Mouse (Mus musculus): ENCODE results near the gene S100a14. TPM values are rescaled to one million over a fixed set of nuclear protein-coding genes. Genes with fewer than 3 reads are reported as not detected.

S100a14 gene
- polyA plus RNA-seq (2017; shearing (Covaris generic)), result not detected

DNA sequence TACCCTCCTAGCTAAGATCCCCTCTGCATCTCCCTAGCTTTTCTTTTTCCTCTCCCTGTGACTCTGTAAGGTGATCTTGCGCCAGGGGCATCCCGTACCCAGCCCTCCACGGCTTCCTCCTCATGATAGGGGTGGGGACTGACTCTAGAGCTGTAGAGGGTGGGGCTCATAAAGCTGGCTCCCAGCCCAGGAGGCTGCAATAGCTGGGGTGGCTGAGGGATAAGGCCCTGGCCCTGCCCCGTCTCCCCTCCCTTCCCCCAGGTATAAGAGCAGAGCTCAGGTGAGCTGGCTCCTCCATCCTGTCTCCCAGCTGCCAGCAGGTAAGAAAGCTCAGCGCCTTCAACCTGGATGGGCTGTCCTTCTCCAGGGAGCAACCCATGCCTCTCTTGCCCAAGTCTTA is at the start of gene S100a14:
S100a14 (plus strand) TSS at position 277 of the 400 bp plus-strand sequence.

DNA sequence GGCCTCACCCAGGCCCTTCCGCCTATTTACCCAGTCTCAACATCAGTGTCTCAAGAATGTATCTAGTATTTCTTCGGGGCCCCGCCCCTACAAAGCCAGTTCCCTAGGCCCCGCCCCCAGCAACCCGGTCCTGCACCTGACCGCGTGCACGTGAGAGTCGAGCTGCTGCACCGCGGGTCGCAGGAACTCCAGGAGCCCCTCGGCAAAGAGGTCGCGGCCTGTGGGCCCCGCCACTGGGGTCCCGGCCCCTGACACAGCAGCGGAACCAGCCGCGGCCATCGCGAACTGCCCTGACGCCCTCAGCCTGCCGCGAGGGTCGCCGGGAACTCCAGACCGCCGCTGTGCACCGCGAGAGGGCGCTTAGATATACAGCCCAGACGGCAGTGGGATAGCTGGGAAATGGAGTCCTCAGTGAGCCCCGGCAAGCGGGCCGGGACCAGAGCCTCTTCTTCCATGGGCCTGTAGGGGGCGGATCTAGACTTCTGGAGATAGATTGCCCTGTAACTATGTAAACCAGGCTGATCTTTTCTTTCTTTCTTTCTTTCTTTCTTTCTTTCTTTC is 35.9 kb upstream of the S100a14 start, which contains the start of gene Snapin:
Snapin (minus strand) TSS at position 338 of the 561 bp plus-strand sequence.

DNA sequence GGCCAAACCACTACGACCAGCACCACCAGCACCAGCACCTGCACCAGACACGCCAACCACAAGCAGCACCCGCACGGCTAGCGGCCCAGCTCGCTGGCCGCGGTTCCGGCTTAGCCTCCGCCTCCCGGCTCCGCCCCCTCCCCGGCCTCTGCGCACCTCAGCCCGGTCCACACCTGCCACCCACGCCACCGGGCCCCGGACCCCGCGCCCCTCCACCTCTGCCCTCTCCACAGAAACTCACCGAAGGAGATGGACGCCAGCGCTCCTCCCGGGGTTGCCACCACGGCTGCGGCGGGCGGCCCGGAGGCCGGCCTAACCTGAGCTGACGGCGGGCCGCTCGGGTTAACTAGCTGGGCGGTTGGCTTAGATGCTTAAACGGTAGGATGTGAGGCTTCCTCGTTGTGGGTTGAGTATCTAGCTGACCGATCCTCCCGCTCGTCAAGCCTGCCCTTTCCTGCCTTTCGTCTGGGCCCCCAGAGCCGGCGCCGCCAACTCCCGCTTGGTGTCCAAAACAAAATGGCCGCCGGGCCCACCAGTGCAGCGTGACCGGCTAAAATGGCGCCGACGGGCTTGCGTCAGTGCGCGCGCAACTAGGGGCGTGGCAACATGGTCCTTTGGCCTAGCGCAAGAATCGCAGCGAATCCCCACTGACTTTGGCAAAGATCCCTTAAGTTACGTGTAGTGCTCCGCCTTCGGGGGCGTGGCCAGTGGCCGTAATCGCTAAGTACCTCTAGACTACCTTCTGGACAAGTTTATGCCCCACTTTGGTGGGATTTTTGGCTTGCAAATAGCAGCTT is 17.5 kb upstream of the S100a14 start, which contains the start of gene Chtop:
Chtop (minus strand) TSS at position 549 of the 797 bp plus-strand sequence.

DNA sequence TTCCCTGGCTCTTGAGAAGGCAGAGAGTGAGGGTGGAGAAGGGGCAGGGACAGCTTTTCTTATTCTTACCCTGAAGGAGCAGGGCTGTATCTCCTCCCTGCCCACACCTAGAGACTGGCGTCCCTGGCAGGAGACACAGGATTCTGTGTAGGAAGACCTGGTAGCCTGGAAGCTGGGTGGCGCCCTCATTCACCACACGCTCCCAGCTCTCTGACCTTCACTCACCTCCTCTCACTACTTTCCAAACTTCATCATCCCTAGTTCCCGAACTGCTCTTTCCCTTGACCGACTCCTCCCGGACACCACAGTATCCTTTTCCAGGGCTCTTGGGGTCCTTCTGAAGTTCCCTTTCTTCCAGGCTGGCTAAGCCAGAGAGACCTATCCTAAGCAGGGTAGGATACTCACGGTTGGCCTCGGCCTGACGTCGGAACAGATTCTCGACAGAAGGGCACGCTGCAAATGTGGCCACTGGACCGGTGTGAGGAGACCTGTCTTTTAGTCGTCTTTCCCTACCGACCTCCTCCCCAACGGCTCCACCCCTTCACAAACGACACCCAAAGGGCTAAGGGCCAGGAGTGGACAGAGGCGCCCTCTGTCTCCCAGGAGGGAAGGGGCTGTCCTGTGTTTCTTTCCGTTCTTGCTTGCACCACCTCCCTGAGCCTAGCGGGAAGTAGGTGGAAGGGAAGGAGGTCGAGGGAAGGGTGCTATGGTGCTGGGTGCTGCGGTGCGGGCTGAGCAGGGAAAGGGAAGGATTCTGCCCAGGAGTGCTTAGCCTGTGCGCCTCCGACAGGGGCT is 12.7 kb upstream of the S100a14 start, which contains the start of the genes S100a1 and S100a13:
S100a1 (minus strand) TSS at position 597 of the 795 bp plus-strand sequence.
S100a13 (plus strand) TSS at position 640 of the 795 bp plus-strand sequence.

DNA sequence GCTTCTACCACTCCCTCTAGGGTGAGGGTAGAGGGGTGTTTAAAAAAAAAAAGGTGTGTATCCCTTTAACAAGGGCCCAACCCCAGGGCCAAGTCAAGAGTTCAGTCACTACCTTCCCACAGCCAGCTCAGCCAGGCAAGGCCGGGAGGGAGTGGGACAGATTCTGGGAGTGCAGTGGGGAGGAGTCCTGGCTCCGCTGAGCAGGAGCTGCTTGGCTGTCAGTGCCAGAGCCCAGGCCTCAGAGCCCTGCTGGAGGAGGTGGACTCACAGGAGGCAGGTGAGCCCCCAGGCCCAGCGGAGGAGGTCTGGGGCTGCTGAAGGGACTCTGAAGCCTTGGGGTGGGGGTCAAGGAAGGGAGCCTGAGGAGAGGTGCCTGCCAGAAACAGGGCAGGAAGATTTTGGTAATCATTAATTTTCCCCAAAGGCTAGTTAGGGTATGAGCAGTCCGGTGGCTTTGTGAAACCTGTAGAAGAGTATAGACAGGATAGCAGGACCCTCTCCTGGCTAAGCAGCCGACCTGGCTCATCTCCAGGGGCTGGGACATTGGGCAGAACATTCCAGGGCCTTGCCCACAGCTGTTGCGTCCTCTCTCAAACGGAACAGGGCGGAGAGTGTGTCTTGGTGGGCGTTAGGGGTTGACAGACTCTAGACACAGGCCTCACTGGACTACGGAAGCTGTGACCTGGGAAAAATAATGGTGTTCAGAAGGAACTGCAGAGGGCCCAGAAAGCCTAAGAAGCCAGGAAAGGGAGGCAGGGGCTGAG is 10.7 kb downstream of the S100a14 start, which contains the start of gene S100a16:
S100a16 (plus strand) TSS at position 114 of the 764 bp plus-strand sequence.

DNA sequence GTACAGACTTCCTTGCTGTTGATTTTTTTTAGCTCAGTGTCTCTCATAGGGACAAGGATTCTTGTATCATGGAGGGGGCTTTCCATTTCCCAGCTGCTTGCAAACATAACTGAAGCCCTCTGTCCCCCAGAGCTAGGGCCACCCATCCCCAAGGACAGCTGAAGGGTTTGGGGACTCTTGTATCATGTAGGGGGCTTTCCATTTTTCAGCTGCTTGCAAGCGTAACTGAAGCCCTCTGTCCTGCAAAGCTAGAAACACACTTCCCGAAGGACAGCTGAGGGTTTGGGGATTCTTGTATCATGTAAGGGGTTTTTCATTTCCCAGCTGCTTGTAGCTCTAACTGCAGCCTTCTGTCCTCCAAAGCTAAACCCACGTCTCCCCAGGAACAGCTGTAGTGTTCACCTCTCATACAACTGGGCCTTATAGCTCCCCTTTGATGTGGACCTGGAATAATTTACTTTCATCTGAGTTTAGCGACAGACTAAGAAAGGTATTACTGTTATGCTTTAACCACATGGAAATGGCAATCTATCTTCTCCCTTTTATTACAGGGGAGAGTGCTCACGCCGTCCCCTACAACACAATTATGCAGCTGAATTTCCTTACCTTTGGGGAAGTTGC is 33.5 kb downstream of the S100a14 start, which contains the start of gene S100a3:
S100a3 (plus strand) TSS at position 571 of the 621 bp plus-strand sequence.

Other genes with a start within 250 kb of the S100a14 start
- gene Gatad2b, start 233.7 kb upstream of the S100a14 start, polyA plus RNA-seq (2017; shearing (Covaris generic)), result 12.1 TPM
- gene Slc27a3, start 136.9 kb upstream of the S100a14 start, polyA plus RNA-seq (2017; shearing (Covaris generic)), result 0.49 TPM
- gene Ints3, start 93.2 kb upstream of the S100a14 start, polyA plus RNA-seq (2017; shearing (Covaris generic)), result 34.7 TPM
- not detected for gene Npr1, start 61.0 kb upstream of the S100a14 start, polyA plus RNA-seq (2017; shearing (Covaris generic))
- gene Ilf2, start 50.7 kb upstream of the S100a14 start, polyA plus RNA-seq (2017; shearing (Covaris generic)), result 102 TPM
- gene Snapin, start 35.8 kb upstream of the S100a14 start, polyA plus RNA-seq (2017; shearing (Covaris generic)), result 107 TPM
- gene Chtop, start 17.4 kb upstream of the S100a14 start, polyA plus RNA-seq (2017; shearing (Covaris generic)), result 166 TPM
- gene S100a1, start 12.5 kb upstream of the S100a14 start, polyA plus RNA-seq (2017; shearing (Covaris generic)), result 3.4 TPM
- 133 TPM for gene S100a13, start 12.4 kb upstream of the S100a14 start, polyA plus RNA-seq (2017; shearing (Covaris generic))
- 0.30 TPM for gene S100a16, start 10.4 kb downstream of the S100a14 start, polyA plus RNA-seq (2017; shearing (Covaris generic))
- gene S100a3, start 33.7 kb downstream of the S100a14 start, polyA plus RNA-seq (2017; shearing (Covaris generic)), result 1.3 TPM
- 0.85 TPM for gene S100a2, start 63.4 kb downstream of the S100a14 start, polyA plus RNA-seq (2017; shearing (Covaris generic))
- gene Gm42674, start 75.0 kb downstream of the S100a14 start, polyA plus RNA-seq (2017; shearing (Covaris generic)), result not detected
- 89.2 TPM for gene S100a4, start 76.9 kb downstream of the S100a14 start, polyA plus RNA-seq (2017; shearing (Covaris generic))
- not detected for gene S100a5, start 81.7 kb downstream of the S100a14 start, polyA plus RNA-seq (2017; shearing (Covaris generic))
- 126 TPM for gene S100a6, start 86.0 kb downstream of the S100a14 start, polyA plus RNA-seq (2017; shearing (Covaris generic))
- gene S100a7a, start 127.2 kb downstream of the S100a14 start, polyA plus RNA-seq (2017; shearing (Covaris generic)), result not detected
- not detected for gene S100a8, start 142.1 kb downstream of the S100a14 start, polyA plus RNA-seq (2017; shearing (Covaris generic))
- not detected for gene S100a9, start 168.9 kb downstream of the S100a14 start, polyA plus RNA-seq (2017; shearing (Covaris generic))
- gene Pglyrp4, start 200.1 kb downstream of the S100a14 start, polyA plus RNA-seq (2017; shearing (Covaris generic)), result not detected